Mouse (Mus musculus) heart, embryonic 10.5 days (tissue): Measurements from ENCODE around the gene Il6ra. TPM values are rescaled to one million over a fixed set of nuclear protein-coding genes. Genes with fewer than 3 reads are reported as not detected.
A peak's percentile ranks its signal among the peaks of the same experiment; 100 is the strongest.
"Not testable (repeated sequence)": the region's sequence is repeated elsewhere in the genome, so short reads cannot be mapped to it uniquely, and the experiment has no call there.

ENCODE experiments used
- DNase-seq: peaks from one replicate; pipeline ENCODE4 v3.0.0-alpha.2; 2017; ENCODE audit warnings: low spot score
- H3K27ac ChIP-seq: fragments of 300-500 bp; sonication (generic); 2 replicates; pipeline ENCODE4 v1.5.1; 2016; ENCODE audit warnings: mild to moderate bottlenecking
- H3K27me3 ChIP-seq: fragments of 300-500 bp; sonication (generic); 2 replicates; pipeline ENCODE4 v1.6.1; 2016; ENCODE audit warnings: mild to moderate bottlenecking; ENCODE audit not compliant: poor library complexity, insufficient read depth, severe bottlenecking
- H3K36me3 ChIP-seq: fragments of 300-500 bp; sonication (generic); 2 replicates; pipeline ENCODE4 v1.6.1; 2016; ENCODE audit warnings: mild to moderate bottlenecking, moderate library complexity
- H3K4me1 ChIP-seq: fragments of 300-500 bp; sonication (generic); 2 replicates; pipeline ENCODE4 v1.6.1; 2016; ENCODE audit warnings: mild to moderate bottlenecking
- H3K4me3 ChIP-seq: fragments of 300-500 bp; sonication (generic); 2 replicates; pipeline ENCODE4 v1.5.1; 2016; ENCODE audit warnings: mild to moderate bottlenecking, moderate library complexity
- H3K9me3 ChIP-seq: fragments of 300-500 bp; sonication (generic); 2 replicates; pipeline ENCODE4 v1.6.1; 2016; ENCODE audit warnings: mild to moderate bottlenecking, moderate library complexity
- WGBS: fragments of 180-500 bp; shearing (Covaris S2); methylation state at CpG from one replicate; pipeline ENCODE4 v1.1.7; 2016; 5-methylcytosine and 5-hydroxymethylcytosine counted together
- polyA plus RNA-seq: library from polyadenylated mRNA; unstranded; fragments of >200 nt; fragmentation: Nextera tagmentation; extraction: Ambion mirVana; gene quantifications from 2 replicates; pipeline ENCODE4 v1.2.1, GENCODE M21; 2016

The Il6ra gene
- polyA plus RNA-seq, 1 experiment from 2014 or later, result 0.48 TPM

GRCm38 (mm10) chr3:89869556-89869955 lies 43.4 kb downstream of the Il6ra start:
- no peaks in the 10 kb centered on the region for H3K27me3 ChIP-seq
- H3K9me3 ChIP-seq, result no peaks in the 10 kb centered on the region
- 55% methylated on average over 9 of the region's 9 CpGs for WGBS
- no peak for DNase-seq
- no peak overlapping the region for H3K27ac ChIP-seq
- H3K4me1 ChIP-seq, result peaks cover 30% of the 10 kb centered on the region
- no peaks in the 10 kb centered on the region for H3K36me3 ChIP-seq
- H3K4me3 ChIP-seq, result no peak overlapping the region

- 31% methylated on average over 9 of the region's 9 CpGs for WGBS
- H3K27me3 ChIP-seq, result no peaks in the 10 kb centered on the region
- no peak overlapping the region for H3K27ac ChIP-seq
Measured at GRCm38 (mm10) chr3:89868956-89869355, 44.0 kb downstream of the Il6ra start.

GRCm38 (mm10) chr3:89868357-89868756 lies 44.6 kb downstream of the Il6ra start:
- Histone ChIP-seq H3K4me1 (peaks cover 30% of the 10 kb centered on the region), H3K4me3 (0 out of 2 replicates have a peak overlapping the region, but pooled peaks have one; percentile 2)
- WGBS, result 10% methylated on average over 7 of the region's 7 CpGs

More at GRCm38 (mm10) chr3:89868956-89869355, 44.0 kb downstream of the Il6ra start:
- no peak for DNase-seq
- Histone ChIP-seq H3K9me3 (no peaks in the 10 kb centered on the region), H3K4me3 (no peak overlapping the region), H3K4me1 (peaks cover 30% of the 10 kb centered on the region), H3K36me3 (no peaks in the 10 kb centered on the region)

GRCm38 (mm10) chr3:89867651-89868050 lies 45.3 kb downstream of the Il6ra start:
- no peaks in the 10 kb centered on the region for H3K27me3 ChIP-seq
- DNase-seq, result no peak
- H3K36me3 ChIP-seq, result no peaks in the 10 kb centered on the region
- no peak overlapping the region for H3K4me3 ChIP-seq
- H3K27ac ChIP-seq, result no peak overlapping the region
- H3K9me3 ChIP-seq, result no peaks in the 10 kb centered on the region
- peaks cover 30% of the 10 kb centered on the region for H3K4me1 ChIP-seq
- 76% methylated on average over 4 of the region's 4 CpGs for whole genome bisulfite sequencing

More at GRCm38 (mm10) chr3:89868357-89868756, 44.6 kb downstream of the Il6ra start:
- Histone ChIP-seq H3K9me3 (no peaks in the 10 kb centered on the region), H3K36me3 (no peaks in the 10 kb centered on the region), H3K27ac (peak overlapping the region; percentile 44; the same call in 1 of the 2 replicates), H3K27me3 (no peaks in the 10 kb centered on the region)
- DNase-seq, result peak; percentile 87

DNA sequence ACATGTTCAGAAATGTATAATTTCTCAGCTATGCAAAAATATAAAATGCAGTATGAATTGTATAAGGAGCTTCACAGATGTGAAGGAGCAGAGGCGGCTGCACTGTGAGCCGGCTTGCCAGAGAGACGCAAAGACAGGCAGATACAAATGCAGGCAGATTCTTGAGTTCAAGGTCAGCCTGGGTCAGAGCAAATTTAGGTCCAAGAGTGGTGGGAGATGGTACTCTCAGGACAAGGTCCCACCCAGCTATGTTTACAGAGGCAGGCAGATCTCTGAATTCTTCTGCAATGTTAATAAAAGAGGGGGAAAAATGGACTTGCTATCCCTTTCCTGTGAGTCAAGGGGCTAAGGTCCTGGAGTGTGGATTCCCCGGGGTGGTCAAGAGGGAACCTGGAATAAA lies 47.2 kb downstream of the Il6ra start:
- no peak overlapping the region for H3K27ac ChIP-seq
- no peak overlapping the region for H3K4me3 ChIP-seq
- H3K36me3 ChIP-seq, result no peaks in the 10 kb centered on the region
- WGBS, result 71% methylated on average over 4 of the region's 4 CpGs
- no peak for DNase-seq
- H3K9me3 ChIP-seq, result no peaks in the 10 kb centered on the region
- H3K4me1 ChIP-seq, result peaks cover 31% of the 10 kb centered on the region
- no peaks in the 10 kb centered on the region for H3K27me3 ChIP-seq

- 61% methylated on average over 6 of the region's 6 CpGs for WGBS
Measured at GRCm38 (mm10) chr3:89865020-89865419, 48.0 kb downstream of the Il6ra start.

GRCm38 (mm10) chr3:89863716-89864509 lies 49.1 kb downstream of the Il6ra start:
- Histone ChIP-seq H3K27me3 (no peaks in the 10 kb centered on the region), H3K4me3 (no peak overlapping the region), H3K36me3 (no peaks in the 10 kb centered on the region), H3K9me3 (no peaks in the 10 kb centered on the region), H3K4me1 (peaks cover 20% of the 10 kb centered on the region), H3K27ac (no peak overlapping the region)
- no peak for DNase-seq
- 66% methylated on average over 9 of the region's 9 CpGs for WGBS

More at GRCm38 (mm10) chr3:89865020-89865419, 48.0 kb downstream of the Il6ra start:
- no peak overlapping the region for H3K27ac ChIP-seq
- H3K4me1 ChIP-seq, result peaks cover 27% of the 10 kb centered on the region
- no peaks in the 10 kb centered on the region for H3K36me3 ChIP-seq
- H3K4me3 ChIP-seq, result no peak overlapping the region
- no peaks in the 10 kb centered on the region for H3K27me3 ChIP-seq
- no peak for DNase-seq
- no peaks in the 10 kb centered on the region for H3K9me3 ChIP-seq

GRCm38 (mm10) chr3:89863276-89863675 lies 49.7 kb downstream of the Il6ra start:
- peaks cover 14% of the 10 kb centered on the region for H3K4me1 ChIP-seq
- H3K36me3 ChIP-seq, DNase-seq, H3K27ac ChIP-seq, H3K4me3 ChIP-seq, H3K27me3 ChIP-seq, H3K9me3 ChIP-seq: not testable (repeated sequence)
- 83% methylated on average over 3 of the region's 3 CpGs for WGBS

- Histone ChIP-seq H3K9me3 (no peaks in the 10 kb centered on the region), H3K4me1 (peaks cover 9% of the 10 kb centered on the region; the same call in 1 of the 2 replicates), H3K27me3 (no peaks in the 10 kb centered on the region), H3K27ac (no peak overlapping the region), H3K4me3 (no peak overlapping the region), H3K36me3 (peaks cover 5% of the 10 kb centered on the region; the same call in 1 of the 2 replicates)
- DNase-seq, result no peak
- WGBS, result 53% methylated on average over 8 of the region's 8 CpGs
Measured at GRCm38 (mm10) chr3:89862182-89862761, 50.7 kb downstream of the Il6ra start.

DNA sequence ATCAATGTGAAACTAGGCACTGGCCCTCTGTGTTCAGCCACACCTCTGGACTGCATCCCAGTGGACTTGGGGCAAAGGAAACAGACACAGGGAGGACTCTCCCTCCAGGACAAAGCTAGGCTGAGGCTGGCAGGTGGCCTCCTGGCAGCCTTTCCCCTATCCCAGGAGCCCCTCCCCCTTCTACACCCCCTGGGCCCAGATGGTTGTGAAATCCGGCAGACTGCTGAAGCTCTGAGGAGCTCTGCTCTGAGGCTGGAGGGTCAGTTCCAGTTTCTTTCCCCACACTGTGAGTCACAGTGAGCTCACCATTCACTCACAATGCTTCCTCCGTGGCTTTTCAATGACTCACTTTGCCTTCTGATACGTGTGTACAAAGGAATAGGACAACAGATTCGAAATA lies 51.9 kb downstream of the Il6ra start:
- H3K36me3 ChIP-seq, result peaks cover 10% of the 10 kb centered on the region; the same call in 1 of the 2 replicates
- H3K9me3 ChIP-seq, result no peaks in the 10 kb centered on the region
- H3K4me1 ChIP-seq, result peaks cover 9% of the 10 kb centered on the region; the same call in 1 of the 2 replicates
- DNase-seq, result no peak
- 28% methylated on average over 4 of the region's 4 CpGs for WGBS
- no peaks in the 10 kb centered on the region for H3K27me3 ChIP-seq
- 0 out of 2 replicates have a peak overlapping the region, but pooled peaks have one; percentile 16 for H3K27ac ChIP-seq
- H3K4me3 ChIP-seq, result no peak overlapping the region

DNA sequence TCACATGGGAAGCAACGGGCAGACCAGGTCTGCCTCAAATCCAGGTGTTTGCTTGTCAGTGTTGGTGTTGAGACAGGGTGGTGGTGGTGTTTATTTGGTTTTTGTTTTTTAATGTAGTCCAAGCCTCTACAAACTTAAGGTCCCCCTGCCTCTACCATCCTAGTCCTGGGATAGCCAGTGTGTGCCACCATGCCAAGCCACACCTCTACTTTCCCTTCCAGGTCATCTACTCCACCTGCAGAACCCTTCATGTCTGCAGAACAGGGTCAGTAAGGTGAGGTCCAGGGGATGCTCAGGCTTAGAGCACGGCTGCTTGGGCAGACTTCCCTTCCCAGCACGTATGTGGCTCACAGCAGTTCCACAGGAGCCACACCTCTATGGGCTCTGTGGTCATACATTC lies 52.7 kb downstream of the Il6ra start:
- Histone ChIP-seq H3K36me3 (peaks cover 10% of the 10 kb centered on the region; the same call in 1 of the 2 replicates), H3K27me3 (no peaks in the 10 kb centered on the region), H3K4me1 (peaks cover 9% of the 10 kb centered on the region; the same call in 1 of the 2 replicates), H3K9me3 (no peaks in the 10 kb centered on the region), H3K4me3 (no peak overlapping the region), H3K27ac (no peak overlapping the region)
- WGBS, result 68% methylated on average over 3 of the region's 3 CpGs
- no peak for DNase-seq

DNA sequence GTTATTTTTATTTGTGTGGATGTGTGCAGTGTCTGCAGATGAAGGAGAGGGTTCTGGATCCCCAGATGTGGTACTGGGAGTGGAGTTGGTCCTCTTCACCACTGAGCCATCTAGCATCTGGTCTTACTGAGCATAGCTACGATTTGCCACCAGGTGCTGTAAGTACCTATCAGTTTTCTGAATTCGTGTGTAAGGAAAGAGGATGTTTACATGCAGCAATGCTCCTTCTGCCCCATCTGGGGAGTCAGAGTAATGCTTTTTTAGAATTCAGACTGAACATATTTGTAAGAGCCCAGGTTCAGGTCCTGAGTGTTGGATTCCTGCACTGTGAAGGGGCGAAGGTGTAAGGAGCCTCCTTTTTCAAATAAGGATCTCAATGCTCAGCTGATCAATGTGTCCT lies 53.1 kb downstream of the Il6ra start:
- Histone ChIP-seq H3K27me3 (no peaks in the 10 kb centered on the region), H3K4me3 (no peak overlapping the region), H3K9me3 (no peaks in the 10 kb centered on the region), H3K27ac (no peak overlapping the region), H3K4me1 (peaks cover 7% of the 10 kb centered on the region; the same call in 1 of the 2 replicates), H3K36me3 (peaks cover 10% of the 10 kb centered on the region; the same call in 1 of the 2 replicates)
- WGBS, result 65% methylated on average over 3 of the region's 3 CpGs
- DNase-seq, result no peak

DNA sequence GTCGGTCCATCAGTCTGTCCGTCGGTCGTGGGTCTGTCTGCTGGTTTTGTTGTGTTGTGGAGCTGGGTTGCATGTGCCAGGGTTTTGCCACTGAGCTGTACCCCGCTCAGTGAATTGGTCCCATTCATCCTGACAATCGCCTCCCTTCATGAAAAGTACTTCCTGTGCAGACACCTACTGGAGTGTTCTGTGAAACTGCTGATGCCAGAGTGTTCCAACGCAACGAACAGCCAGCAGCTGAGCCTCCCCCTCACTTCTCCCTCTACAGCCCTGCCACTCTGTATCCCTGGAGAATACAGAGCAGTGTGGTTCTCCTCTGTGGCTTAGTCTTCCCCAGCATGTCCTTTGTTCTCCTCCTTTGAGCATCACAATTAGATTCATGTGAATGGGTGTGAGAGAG lies 54.1 kb downstream of the Il6ra start:
- DNase-seq, result no peak
- Histone ChIP-seq H3K27ac (no peak overlapping the region), H3K4me1 (peaks cover 12% of the 10 kb centered on the region), H3K4me3 (no peak overlapping the region), H3K9me3 (no peaks in the 10 kb centered on the region), H3K36me3 (peaks cover 10% of the 10 kb centered on the region; the same call in 1 of the 2 replicates), H3K27me3 (no peaks in the 10 kb centered on the region)
- WGBS, result 69% methylated on average over 8 of the region's 8 CpGs
